Mouse (Mus musculus): ENCODE measurements around the gene Tmem100.

DNA sequence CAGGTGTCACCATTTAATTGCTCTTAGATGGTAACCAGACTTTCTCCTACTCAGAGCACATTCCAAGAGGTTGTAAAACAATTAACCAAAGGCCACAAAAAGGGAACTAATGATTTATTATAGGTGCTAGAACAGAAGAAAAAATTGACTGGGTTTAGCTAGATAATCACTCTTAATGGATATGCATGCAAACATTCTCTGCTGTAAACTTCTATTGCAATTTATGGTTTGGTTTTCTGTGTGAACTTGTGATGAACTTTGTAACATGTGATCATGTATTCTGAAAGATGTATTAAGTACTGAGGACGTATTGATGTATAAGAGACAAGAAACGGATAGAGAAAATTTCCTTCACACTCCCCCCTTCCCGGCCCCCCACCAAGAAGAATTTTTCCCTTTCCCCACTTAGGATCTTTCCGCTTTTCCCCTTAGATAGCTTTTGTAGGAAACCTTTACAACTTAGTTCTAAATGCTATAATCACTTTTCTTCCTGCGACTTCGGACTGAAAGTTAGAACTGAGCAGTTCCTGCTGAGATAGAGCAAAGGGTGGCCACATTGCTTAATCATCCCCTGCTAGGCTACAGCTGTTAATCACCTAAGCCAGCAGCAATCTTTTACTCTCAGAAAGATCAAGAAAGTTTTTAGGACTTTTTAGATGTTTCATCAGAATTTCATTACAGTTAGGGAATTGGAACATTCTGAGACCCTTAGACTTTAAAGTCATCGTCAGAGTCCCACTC is 22.2 kb upstream of the Tmem100 start:
- TF ChIP-seq CTCF (IDR thresholded peaks at IDR 0.05; ENCODE audit: control insufficient read depth, insufficient read depth, low read length) = no peak
- no peak for TF ChIP-seq POLR2A (IDR thresholded peaks at IDR 0.05; ENCODE audit: borderline replicate concordance, control insufficient read depth, low read depth, low read length)

Data from bone marrow, adult 2 months (tissue).